Mouse (Mus musculus) MEL (cell line): ENCODE results near the gene Dnajb14. TPM values are rescaled to one million over a fixed set of nuclear protein-coding genes. Genes with fewer than 3 reads are reported as not detected.
A peak's percentile ranks its signal among the peaks of the same experiment; 100 is the strongest.

ENCODE experiments used
- DNase-seq: peaks from one replicate; pipeline ENCODE4 v3.0.0; 2011; ENCODE audit warnings: low read depth, low spot score
- H3K27ac ChIP-seq: 2 replicates; pipeline ENCODE4 v1.5.1; 2012; ENCODE audit warnings: low read depth, mild to moderate bottlenecking, control low read depth, low read length, moderate library complexity; ENCODE audit not compliant: control insufficient read depth
- H3K27me3 ChIP-seq, 2 experiments: fragments of 150-350 bp in 1 of 2; sonication (generic) in 1 of 2; 2 replicates each; pipeline ENCODE4 v1.6.1; 2012; ENCODE audit warnings: low read length in 2 of 2, mild to moderate bottlenecking in 2 of 2, improper control_type of control experiment in 1 of 2, moderate library complexity in 1 of 2; ENCODE audit not compliant: insufficient read depth in 2 of 2, control insufficient read depth in 1 of 2
- H3K36me3 ChIP-seq, 2 experiments: 2 replicates each; pipeline ENCODE4 v1.6.1; 2012 to 2014; ENCODE audit warnings: low read length in 2 of 2, improper control_type of control experiment in 1 of 2, inconsistent platforms in 1 of 2, mild to moderate bottlenecking in 1 of 2; ENCODE audit not compliant: insufficient read depth in 2 of 2, control insufficient read depth in 1 of 2
- H3K4me1 ChIP-seq, 2 experiments: fragments of 150-350 bp in 1 of 2; sonication (generic) in 1 of 2; 2 replicates each; pipeline ENCODE4 v1.6.1; 2012; ENCODE audit warnings: low read length in 2 of 2, improper control_type of control experiment in 1 of 2, mild to moderate bottlenecking in 1 of 2; ENCODE audit not compliant: insufficient read depth in 2 of 2, control insufficient read depth in 1 of 2
- H3K4me3 ChIP-seq, 2 experiments: fragments of 150-350 bp in 1 of 2; sonication (generic) in 1 of 2; 2 replicates each; pipeline ENCODE4 v1.5.1; 2012; ENCODE audit warnings: low read depth in 2 of 2, low read length in 2 of 2, mild to moderate bottlenecking in 2 of 2, moderate library complexity in 2 of 2, control low read depth in 1 of 2, improper control_type of control experiment in 1 of 2; ENCODE audit not compliant: control insufficient read depth in 1 of 2, insufficient read depth in 1 of 2
- H3K79me2 ChIP-seq: 2 replicates; pipeline ENCODE4 v1.6.1; 2012; ENCODE audit warnings: mild to moderate bottlenecking, low read length, moderate library complexity; ENCODE audit not compliant: control insufficient read depth, poor library complexity, insufficient read depth
- H3K9ac ChIP-seq: 2 replicates; pipeline ENCODE4 v1.6.1; 2012; ENCODE audit warnings: low read depth, mild to moderate bottlenecking, control low read depth, low read length, moderate library complexity; ENCODE audit not compliant: control insufficient read depth, poor library complexity, severe bottlenecking
- H3K9me3 ChIP-seq: fragments of 150-350 bp; sonication (generic); replicated peaks from 2 replicates; pipeline ENCODE4 v1.6.1; 2012; ENCODE audit warnings: mild to moderate bottlenecking, low read length, improper control_type of control experiment, moderate library complexity; ENCODE audit not compliant: insufficient read depth
- CHD1 ChIP-seq: IDR thresholded peaks from 2 replicates; pipeline ENCODE4 v1.6.1; 2012; ENCODE audit warnings: low read depth, mild to moderate bottlenecking, inconsistent platforms, low read length, improper control_type of control experiment
- E2F4 ChIP-seq: IDR thresholded peaks from 2 replicates; pipeline ENCODE4 v1.6.1; 2011; ENCODE audit warnings: low read depth, low read length, improper control_type of control experiment, borderline replicate concordance
- ELF1 ChIP-seq: IDR thresholded peaks from 2 replicates; pipeline ENCODE4 v1.6.1; 2014; ENCODE audit warnings: low read depth, mild to moderate bottlenecking, inconsistent platforms, low read length, improper control_type of control experiment, moderate library complexity
- EP300 ChIP-seq, 2 experiments: IDR thresholded peaks; 2 replicates each; pipeline ENCODE4 v1.6.1; 2011; ENCODE audit warnings: improper control_type of control experiment in 2 of 2, low read length in 2 of 2, low read depth in 1 of 2, mild to moderate bottlenecking in 1 of 2
- ETS1 ChIP-seq: IDR thresholded peaks from 2 replicates; pipeline ENCODE4 v1.6.1; 2012; ENCODE audit warnings: low read depth, mild to moderate bottlenecking, inconsistent platforms, low read length, improper control_type of control experiment, moderate library complexity
- GABPA ChIP-seq: IDR thresholded peaks from 2 replicates; pipeline ENCODE4 v1.6.1; 2012; ENCODE audit warnings: low read depth, mild to moderate bottlenecking, inconsistent platforms, low read length, improper control_type of control experiment, moderate library complexity
- GATA1 ChIP-seq: IDR thresholded peaks from 2 replicates; pipeline ENCODE4 v1.6.1; 2011; ENCODE audit warnings: low read depth, low read length, improper control_type of control experiment
- JUND ChIP-seq: IDR thresholded peaks from 2 replicates; pipeline ENCODE4 v1.6.1; 2011; ENCODE audit warnings: low read depth, mild to moderate bottlenecking, improper control_type of control experiment, low read length
- KAT2A ChIP-seq: conservative IDR thresholded peaks from 2 replicates; pipeline ENCODE4 v1.6.1; 2012; ENCODE audit warnings: low read depth, low read length, improper control_type of control experiment, inconsistent platforms
- MAZ ChIP-seq: IDR thresholded peaks from 2 replicates; pipeline ENCODE4 v1.6.1; 2012; ENCODE audit warnings: low read depth, mild to moderate bottlenecking, inconsistent platforms, low read length, improper control_type of control experiment
- MEF2A ChIP-seq: IDR thresholded peaks from 2 replicates; pipeline ENCODE4 v1.6.1; 2014; ENCODE audit warnings: low read depth, mild to moderate bottlenecking, inconsistent platforms, low read length, improper control_type of control experiment; ENCODE audit not compliant: poor library complexity, insufficient replicate concordance, severe bottlenecking; ENCODE audit errors: extremely low read depth
- MXI1 ChIP-seq: IDR thresholded peaks from 2 replicates; pipeline ENCODE4 v1.6.1; 2011; ENCODE audit warnings: mild to moderate bottlenecking, low read depth, low read length, improper control_type of control experiment
- MYB ChIP-seq: IDR thresholded peaks from 2 replicates; pipeline ENCODE4 v1.6.1; 2011; ENCODE audit warnings: mild to moderate bottlenecking, low read depth, low read length, improper control_type of control experiment
- NELFE ChIP-seq: IDR thresholded peaks from 2 replicates; pipeline ENCODE4 v1.6.1; 2011; ENCODE audit warnings: low read depth, low read length, improper control_type of control experiment
- NRF1 ChIP-seq: IDR thresholded peaks from 2 replicates; pipeline ENCODE4 v1.6.1; 2014; ENCODE audit warnings: low read depth, mild to moderate bottlenecking, inconsistent platforms, low read length, improper control_type of control experiment, moderate library complexity; ENCODE audit not compliant: poor library complexity, insufficient read depth, severe bottlenecking
- POLR2A ChIP-seq, 2 experiments: IDR thresholded peaks; 2 replicates each; pipeline ENCODE4 v1.6.1; 2011 to 2012; ENCODE audit warnings: low read length in 2 of 2, mild to moderate bottlenecking in 2 of 2, control low read depth in 1 of 2, improper control_type of control experiment in 1 of 2, low read depth in 1 of 2, moderate library complexity in 1 of 2; ENCODE audit not compliant: control insufficient read depth in 1 of 2, insufficient read depth in 1 of 2, poor library complexity in 1 of 2
- POLR2AphosphoS2 ChIP-seq: IDR thresholded peaks from 2 replicates; pipeline ENCODE4 v1.6.1; 2011; ENCODE audit warnings: low read length, improper control_type of control experiment
- RAD21 ChIP-seq: IDR thresholded peaks from 2 replicates; pipeline ENCODE4 v1.6.1; 2011; ENCODE audit warnings: mild to moderate bottlenecking, low read depth, low read length, improper control_type of control experiment
- RCOR1 ChIP-seq: IDR thresholded peaks from 2 replicates; pipeline ENCODE4 v1.6.1; 2012; ENCODE audit warnings: low read depth, mild to moderate bottlenecking, inconsistent platforms, low read length, improper control_type of control experiment
- SIN3A ChIP-seq: IDR thresholded peaks from 2 replicates; pipeline ENCODE4 v1.6.1; 2012; ENCODE audit warnings: low read length, improper control_type of control experiment, inconsistent platforms
- SMC3 ChIP-seq: IDR thresholded peaks from 2 replicates; pipeline ENCODE4 v1.6.1; 2011; ENCODE audit warnings: low read depth, low read length, improper control_type of control experiment
- TAL1 ChIP-seq: IDR thresholded peaks from 2 replicates; pipeline ENCODE4 v1.6.1; 2012; ENCODE audit warnings: mild to moderate bottlenecking, inconsistent platforms, low read length, moderate library complexity, mixed read lengths
- TCF12 ChIP-seq: IDR thresholded peaks from 2 replicates; pipeline ENCODE4 v1.6.1; 2014; ENCODE audit warnings: low read depth, mild to moderate bottlenecking, inconsistent platforms, low read length, improper control_type of control experiment, moderate library complexity
- ZC3H11A ChIP-seq: IDR thresholded peaks from 2 replicates; pipeline ENCODE4 v1.6.1; 2012; ENCODE audit warnings: low read depth, mild to moderate bottlenecking, inconsistent platforms, low read length, improper control_type of control experiment
- ZKSCAN1 ChIP-seq: IDR thresholded peaks from 2 replicates; pipeline ENCODE4 v1.6.1; 2012; ENCODE audit warnings: low read depth, mild to moderate bottlenecking, inconsistent platforms, low read length, improper control_type of control experiment, moderate library complexity
- ZMIZ1 ChIP-seq: IDR thresholded peaks from 2 replicates; pipeline ENCODE4 v1.6.1; 2012; ENCODE audit warnings: low read depth, mild to moderate bottlenecking, inconsistent platforms, low read length, improper control_type of control experiment, moderate library complexity
- ZNF384 ChIP-seq: IDR thresholded peaks from 2 replicates; pipeline ENCODE4 v1.6.1; 2012; ENCODE audit warnings: low read depth, mild to moderate bottlenecking, inconsistent platforms, low read length, improper control_type of control experiment
- polyA plus RNA-seq, 2 experiments: library from polyadenylated mRNA; stranded (reverse) in 1 of 2; unstranded in 1 of 2; fragments of >175 nt in 1 of 2; fragments of >200 nt in 1 of 2; gene quantifications; 2 replicates each; pipeline versions ENCODE4 v1.2.1 to v1.2.4; 2012; ENCODE audit warnings: low replicate concordance in 2 of 2, low read depth in 1 of 2; ENCODE audit not compliant: insufficient read length in 2 of 2, insufficient read depth in 1 of 2, missing spikeins in 1 of 2
- total RNA-seq: library from RNA; depleted of rRNA; stranded (reverse); fragments of 300-350 nt; gene quantifications from 2 replicates; pipeline ENCODE4 v1.2.3, GENCODE M21; 2012; rRNA removed

Gene Dnajb14
- total RNA-seq (4.2 and 4.4 TPM in 2 replicates), polyA plus RNA-seq (1 to 10 TPM in 1 of 2 experiments, not detected in 1; 6.1 TPM)

DNA sequence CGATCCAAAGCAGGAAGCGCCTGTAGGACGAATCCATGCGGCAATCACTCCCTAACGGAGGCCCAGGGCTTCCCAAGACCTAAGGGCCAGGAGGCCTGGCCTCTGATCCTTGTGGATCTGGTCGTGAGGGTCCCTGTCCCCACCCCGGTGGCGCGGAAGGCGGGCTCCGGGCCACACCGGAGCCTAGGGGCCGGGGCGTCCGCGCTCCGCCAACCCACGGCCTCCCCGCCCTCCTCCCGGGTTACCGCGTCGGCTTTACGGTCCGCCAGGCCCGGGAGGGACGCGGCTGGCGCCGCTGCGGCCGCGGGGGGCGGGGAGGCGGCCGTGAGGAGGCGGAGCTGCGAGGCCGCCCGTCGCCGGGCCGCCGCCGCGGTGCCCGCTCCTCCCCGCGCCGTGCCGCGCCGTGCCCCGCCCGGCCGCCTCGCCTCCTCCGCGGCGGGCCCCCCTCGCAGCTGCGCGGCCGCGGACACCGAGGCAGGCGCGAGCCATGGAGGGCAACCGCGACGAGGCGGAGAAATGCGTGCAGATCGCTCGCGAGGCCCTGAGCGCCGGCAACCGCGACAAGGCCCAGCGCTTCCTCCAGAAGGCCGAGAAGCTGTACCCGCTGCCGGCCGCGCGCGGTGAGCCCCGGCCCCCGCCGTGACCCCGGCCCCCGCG, at the start of gene Dnajb14:
TSS of gene Dnajb14 (plus strand) at position 239 of the 657 bp plus-strand sequence.
- H3K79me2 ChIP-seq, result peaks cover 34% of the 10 kb centered on the region
- 0 out of 2 replicates have a peak, but pooled peaks have one; percentile 3 for TF ChIP-seq RCOR1
- no peak for TF ChIP-seq KAT2A
- TF ChIP-seq ELF1, result 0 out of 2 replicates have a peak, but pooled peaks have one; percentile 4
- peak; percentile 44; the same call in 1 of the 2 replicates for TF ChIP-seq NRF1
- TF ChIP-seq EP300 (IDR thresholded peaks at IDR 0.05; ENCODE audit: low read depth in 1 of 2, low read length in 2 of 2), result 0 out of 4 replicates have a peak, but pooled peaks of 1 of the 2 experiments have one; percentile 10
- peak; percentile 22 for TF ChIP-seq SMC3
- no peak for TF ChIP-seq ZNF384
- TF ChIP-seq MYB, result no peak
- no peak for TF ChIP-seq ZC3H11A
- peak; percentile 43; the same call in 1 of the 2 replicates for TF ChIP-seq CHD1
- no peak for TF ChIP-seq RAD21
- peak; percentile 41; the same call in 1 of the 2 replicates for TF ChIP-seq NELFE
- TF ChIP-seq ZKSCAN1, result 0 out of 2 replicates have a peak, but pooled peaks have one; percentile 5
- no peak for TF ChIP-seq TAL1
- TF ChIP-seq POLR2AphosphoS2, result peak; percentile 42
- no peak for TF ChIP-seq TCF12
- TF ChIP-seq POLR2A (IDR thresholded peaks at IDR 0.05; ENCODE audit: control insufficient read depth in 1 of 2, insufficient read depth in 1 of 2, low read depth in 1 of 2, low read length in 2 of 2, poor library complexity in 1 of 2), result peak; percentile 14 to 77; a peak in 3 of 4 replicates
- no peak for TF ChIP-seq MEF2A
- TF ChIP-seq SIN3A, result no peak
- TF ChIP-seq MAZ, result peak; percentile 59; the same call in 1 of the 2 replicates
- TF ChIP-seq ETS1, result peak; percentile 24; the same call in 1 of the 2 replicates
- TF ChIP-seq JUND, result no peak
- TF ChIP-seq GABPA, result no peak
- TF ChIP-seq ZMIZ1, result peak; percentile 61; the same call in 1 of the 2 replicates
- TF ChIP-seq GATA1, result no peak
- no peak for TF ChIP-seq E2F4
- TF ChIP-seq MXI1, result no peak
- TF ChIP-seq, all 39 proteins: peak for 13
- no peaks in the 10 kb centered on the region for H3K27me3 ChIP-seq
- H3K27ac ChIP-seq, result peak within 1 kb of the TSS; percentile 92
- H3K9me3 ChIP-seq, result no peaks in the 10 kb centered on the region
- H3K9ac ChIP-seq, result peak within 1 kb of the TSS; percentile 99
- H3K4me1 ChIP-seq, result peaks cover 0 to 8% of the 10 kb centered on the region in 2 experiments; a peak in 2 of 4 replicates
- H3K4me3 ChIP-seq, result peak within 1 kb of the TSS; percentile 87 to 94
- peaks cover 4 to 24% of the 10 kb centered on the region in 2 experiments for H3K36me3 ChIP-seq
- DNase-seq, result peak; percentile 74
